Mouse (Mus musculus) ES-E14 (cell line): ENCODE data around the gene Pnpla2. TPM values are rescaled to one million over a fixed set of nuclear protein-coding genes. Genes with fewer than 3 reads are reported as not detected.

ENCODE experiments used
- DNase-seq: peaks from one replicate; pipeline ENCODE4 v3.0.0-alpha.2; 2013; ENCODE audit warnings: low read depth, low spot score
- H3K27ac ChIP-seq: 2 replicates; pipeline ENCODE4 v1.5.1; 2012; ENCODE audit warnings: low read depth, mild to moderate bottlenecking, low read length, moderate library complexity, mixed read lengths; ENCODE audit not compliant: poor library complexity, insufficient read depth, severe bottlenecking
- H3K36me3 ChIP-seq: 2 replicates; pipeline ENCODE4 v1.6.1; 2012; ENCODE audit warnings: mild to moderate bottlenecking, low read length, moderate library complexity, mixed read lengths; ENCODE audit not compliant: control insufficient read depth, poor library complexity, insufficient read depth, severe bottlenecking
- H3K4me1 ChIP-seq, 2 experiments: fragments of 150-350 bp in 1 of 2; sonication (generic) in 1 of 2; 2 replicates each; pipeline ENCODE4 v1.6.1; 2012; ENCODE audit warnings: low read length in 2 of 2, mild to moderate bottlenecking in 1 of 2, mixed read lengths in 1 of 2; ENCODE audit not compliant: control insufficient read depth in 2 of 2, insufficient read depth in 2 of 2, poor library complexity in 1 of 2
- H3K4me3 ChIP-seq, 2 experiments: fragments of 150-350 bp in 1 of 2; sonication (generic) in 1 of 2; 2 replicates each; pipeline ENCODE4 v1.5.1; 2012; ENCODE audit warnings: low read length in 2 of 2, low read depth in 1 of 2, mild to moderate bottlenecking in 1 of 2, mixed read lengths in 1 of 2; ENCODE audit not compliant: insufficient read depth in 1 of 2, poor library complexity in 1 of 2, severe bottlenecking in 1 of 2
- H3K9ac ChIP-seq: 2 replicates; pipeline ENCODE4 v1.6.1; 2012; ENCODE audit warnings: low read depth, mild to moderate bottlenecking, low read length, mixed read lengths; ENCODE audit not compliant: poor library complexity, insufficient read depth, severe bottlenecking
- H3K9me3 ChIP-seq: fragments of 150-350 bp; sonication (generic); 2 replicates; pipeline ENCODE4 v1.6.1; 2012; ENCODE audit warnings: low read depth, mild to moderate bottlenecking, low read length; ENCODE audit not compliant: control insufficient read depth, insufficient read depth
- CHD2 ChIP-seq: IDR thresholded peaks from 2 replicates; pipeline ENCODE4 v1.6.1; 2014; ENCODE audit warnings: mild to moderate bottlenecking, low read depth, low read length, inconsistent platforms
- HCFC1 ChIP-seq: IDR thresholded peaks from 2 replicates; pipeline ENCODE4 v1.6.1; 2012; ENCODE audit warnings: low read length, inconsistent platforms, borderline replicate concordance; ENCODE audit not compliant: insufficient read depth
- MAFK ChIP-seq: IDR thresholded peaks from 2 replicates; pipeline ENCODE4 v1.6.1; 2014; ENCODE audit warnings: mild to moderate bottlenecking, low read depth, low read length, inconsistent platforms; ENCODE audit not compliant: insufficient read depth
- ZC3H11A ChIP-seq: IDR thresholded peaks from 2 replicates; pipeline ENCODE4 v1.6.1; 2012; ENCODE audit warnings: low read depth, mild to moderate bottlenecking, inconsistent platforms, low read length, borderline replicate concordance
- ZNF384 ChIP-seq: IDR thresholded peaks from 2 replicates; pipeline ENCODE4 v1.6.1; 2012; ENCODE audit warnings: low read depth, low read length, inconsistent platforms
- in situ Hi-C, 2 experiments: fragments of 600-800 bp; cut with MboI; formaldehyde crosslinking; loops; one replicate each; pipeline ENCODE4 v1.15.1; 2025; ENCODE audit warnings: low sequenced_read_pairs in 2 of 2, inconsistent platforms in 1 of 2; ENCODE audit not compliant: unreplicated experiment in 2 of 2
- total RNA-seq: library from RNA; depleted of rRNA; stranded (reverse); fragments of 300-350 nt; gene quantifications from 2 replicates; pipeline ENCODE4 v1.2.3, GENCODE M21; 2012; rRNA removed

Pnpla2 gene
- total RNA-seq, 1 experiment: 12.7 TPM

GRCm38 (mm10) chr7:141510196-141510595 is 55.2 kb downstream of the Pnpla2 start:
- no peaks in the 10 kb centered on the region for H3K9me3 ChIP-seq
- H3K4me3 ChIP-seq: no peak overlapping the region
- H3K4me1 ChIP-seq: peaks cover 0 to 5% of the 10 kb centered on the region in 2 experiments; a peak in 1 of 4 replicates
- TF ChIP-seq MAFK (no peak), ZC3H11A (no peak), HCFC1 (no peak), ZNF384 (no peak), CHD2 (no peak)
- no peak for DNase-seq
- H3K9ac ChIP-seq: no peak overlapping the region
- no peaks in the 10 kb centered on the region; the same call in 1 of the 2 replicates for H3K36me3 ChIP-seq
- no peak overlapping the region for H3K27ac ChIP-seq
- in situ Hi-C loops: no loop called here

Other genes starting within 250 kb of the Pnpla2 start
- gene Lmntd2, start 241.1 kb upstream of the Pnpla2 start, total RNA-seq: 4.0 and 6.4 TPM in 2 replicates
- 32.2 and 44.3 TPM in 2 replicates for gene Rassf7, start 239.3 kb upstream of the Pnpla2 start, total RNA-seq
- gene Phrf1, start 226.4 kb upstream of the Pnpla2 start, total RNA-seq: 101 and 107 TPM in 2 replicates
- 0.58 and 0.67 TPM in 2 replicates for gene Irf7, start 188.7 kb upstream of the Pnpla2 start, total RNA-seq
- gene Cdhr5, start 178.4 kb upstream of the Pnpla2 start, total RNA-seq: 0.13 and 0.26 TPM in 2 replicates
- 12.0 and 31.9 TPM in 2 replicates for gene Sct, start 176.1 kb upstream of the Pnpla2 start, total RNA-seq
- gene Drd4, start 163.2 kb upstream of the Pnpla2 start, total RNA-seq: 0.76 and 0.95 TPM in 2 replicates
- gene Deaf1, start 127.5 kb upstream of the Pnpla2 start, total RNA-seq: 23.7 and 31.1 TPM in 2 replicates
- gene Tmem80, start 127.5 kb upstream of the Pnpla2 start, total RNA-seq: 7.3 and 9.7 TPM in 2 replicates
- 9.7 and 10.4 TPM in 2 replicates for gene Eps8l2, start 116.3 kb upstream of the Pnpla2 start, total RNA-seq
- gene Taldo1, start 63.0 kb upstream of the Pnpla2 start, total RNA-seq: 327 and 432 TPM in 2 replicates
- gene Gatd1, start 41.1 kb upstream of the Pnpla2 start, total RNA-seq: 25.9 and 41.2 TPM in 2 replicates
- gene Cend1, start 25.7 kb upstream of the Pnpla2 start, total RNA-seq: 1.5 and 2.7 TPM in 2 replicates
- 16.2 and 19.8 TPM in 2 replicates for gene Slc25a22, start 17.3 kb upstream of the Pnpla2 start, total RNA-seq
- 23.4 and 36.0 TPM in 2 replicates for gene Pidd1, start 11.2 kb upstream of the Pnpla2 start, total RNA-seq
- 3,085 and 4,150 TPM in 2 replicates for gene Rplp2, start 7.8 kb upstream of the Pnpla2 start, total RNA-seq
- 5.8 and 11.7 TPM in 2 replicates for gene Cracr2b, start 5.9 kb downstream of the Pnpla2 start, total RNA-seq
- 238 and 257 TPM in 2 replicates for gene Cd151, start 12.2 kb downstream of the Pnpla2 start, total RNA-seq
- 110 and 120 TPM in 2 replicates for gene Polr2l, start 19.9 kb downstream of the Pnpla2 start, total RNA-seq
- 75.9 and 98.8 TPM in 2 replicates for gene Tspan4, start 20.0 kb downstream of the Pnpla2 start, total RNA-seq
- gene Chid1, start 84.7 kb downstream of the Pnpla2 start, total RNA-seq: 30.1 and 46.1 TPM in 2 replicates
- gene Ap2a2, start 107.0 kb downstream of the Pnpla2 start, total RNA-seq: 98.8 and 103 TPM in 2 replicates
- 0.09 and 0.11 TPM in 2 replicates for gene Muc6, start 200.1 kb downstream of the Pnpla2 start, total RNA-seq
- gene Muc2, start 235.1 kb downstream of the Pnpla2 start, total RNA-seq: 0.94 and 1.7 TPM in 2 replicates